In the genomic region with DNA sequence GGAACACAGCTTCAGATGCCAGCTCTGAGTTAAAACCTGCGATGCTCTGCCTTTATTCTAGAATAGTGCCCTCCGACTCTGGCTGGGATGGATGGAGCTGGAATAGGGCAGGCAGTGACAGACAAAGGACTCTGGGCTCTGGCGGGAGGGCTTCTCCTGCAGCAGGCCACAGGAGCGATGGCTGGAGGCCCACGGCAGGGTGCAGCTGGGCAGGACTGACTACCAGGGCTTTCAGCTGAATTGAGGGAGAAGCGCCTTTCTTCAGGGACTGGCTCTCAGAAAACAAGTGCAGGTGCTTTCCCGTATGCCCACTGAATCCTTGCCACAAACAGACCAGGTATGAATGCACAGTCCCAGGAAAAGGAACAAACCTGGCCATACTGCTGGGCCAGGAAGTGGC, we compare ENCODE assay signal across 8 mouse cellular contexts. TPM values are rescaled to one million over a fixed set of nuclear protein-coding genes. Genes with fewer than 3 reads are reported as not detected.
DNase-seq lines count a peak whose midpoint lies in the region; ATAC-seq lines count a peak whose summit lies in the region.

No protein-coding gene starts in this region.

- ATAC-seq in forebrain, embryonic 13.5 days, result peak; percentile 41; the same call in 1 of the 2 replicates
- ATAC-seq in forebrain, embryonic 12.5 days (ENCODE audit: low FRiP score), result no peak
- peak; percentile 38; the same call in 1 of the 2 replicates for ATAC-seq in hindbrain, embryonic 14.5 days (ENCODE audit: low FRiP score)
- peak; percentile 27 for ATAC-seq in midbrain, embryonic 16.5 days
- ATAC-seq in inflammation-experienced regulatory T-cells, adult 6 months, result no peak
- no peak for ATAC-seq in liver, embryonic 11.5 days (replicated peaks; ENCODE audit: low FRiP score)

- H3K9ac ChIP-seq in forebrain, embryonic 13.5 days, result peak overlapping the region; percentile 34; the same call in 1 of the 2 replicates
- H3K9ac ChIP-seq in forebrain, embryonic 12.5 days, result no peak overlapping the region
- no peak overlapping the region for H3K9ac ChIP-seq in hindbrain, embryonic 14.5 days
- peak overlapping the region; percentile 27; the same call in 1 of the 2 replicates for H3K9ac ChIP-seq in midbrain, embryonic 16.5 days (ENCODE audit: low read depth, low read length)
- H3K9ac ChIP-seq in liver, embryonic 11.5 days (ENCODE audit: low read depth, low read length), result no peak overlapping the region

- H3K4me1 ChIP-seq in forebrain, embryonic 13.5 days, result peaks cover 4% of the 10 kb centered on the region
- no peaks in the 10 kb centered on the region for H3K4me1 ChIP-seq in forebrain, embryonic 12.5 days
- no peaks in the 10 kb centered on the region for H3K4me1 ChIP-seq in hindbrain, embryonic 14.5 days (replicated peaks; ENCODE audit: control insufficient read depth, insufficient read depth, low read length)
- H3K4me1 ChIP-seq in midbrain, embryonic 16.5 days (ENCODE audit: control insufficient read depth, insufficient read depth, low read length), result no peaks in the 10 kb centered on the region
- no peaks in the 10 kb centered on the region for H3K4me1 ChIP-seq in liver, embryonic 11.5 days (replicated peaks; ENCODE audit: control insufficient read depth, insufficient read depth, low read length)

- no peak overlapping the region for H3K4me2 ChIP-seq in forebrain, embryonic 13.5 days
- no peak overlapping the region for H3K4me2 ChIP-seq in forebrain, embryonic 12.5 days
- H3K4me2 ChIP-seq in hindbrain, embryonic 14.5 days (replicated peaks), result no peak overlapping the region
- H3K4me2 ChIP-seq in midbrain, embryonic 16.5 days (ENCODE audit: low read length), result no peak overlapping the region
- no peak overlapping the region for H3K4me2 ChIP-seq in liver, embryonic 11.5 days

- peaks cover 89% of the 10 kb centered on the region for H3K36me3 ChIP-seq in forebrain, embryonic 13.5 days (ENCODE audit: poor library complexity, severe bottlenecking)
- H3K36me3 ChIP-seq in forebrain, embryonic 12.5 days (replicated peaks), result peaks cover 92% of the 10 kb centered on the region
- peaks cover 84% of the 10 kb centered on the region for H3K36me3 ChIP-seq in hindbrain, embryonic 14.5 days (replicated peaks; ENCODE audit: control insufficient read depth, insufficient read depth)
- peaks cover 28% of the 10 kb centered on the region for H3K36me3 ChIP-seq in midbrain, embryonic 16.5 days (ENCODE audit: control insufficient read depth, insufficient read depth, low read length)
- H3K36me3 ChIP-seq in liver, embryonic 11.5 days (ENCODE audit: control insufficient read depth, insufficient read depth, low read length), result peaks cover 11% of the 10 kb centered on the region

- intact Hi-C loops in left cerebral cortex, postnatal 4 days (cut with DNase I), result no loop called here
- intact Hi-C loops in left cerebral cortex, postnatal 10 days (cut with DNase I), result loop anchor here (1.0 to 10.0 kb wide), 2 partner anchors 60 to 132 kb away; no protein-coding TSS in a partner anchor

- DNase-seq in left cerebral cortex, postnatal 4 days, result peak; percentile 71
- no peak for DNase-seq in left cerebral cortex, postnatal 10 days (ENCODE audit: extremely low spot score in 1 of 2, low spot score in 2 of 2)
- no peak for DNase-seq in hindbrain, embryonic 14.5 days (ENCODE audit: low spot score)
- no peak for DNase-seq in liver, embryonic 11.5 days (ENCODE audit: low spot score)

- 0 out of 2 replicates have a peak overlapping the region, but pooled peaks have one; percentile 62 for H3K27ac ChIP-seq in forebrain, embryonic 13.5 days
- H3K27ac ChIP-seq in forebrain, embryonic 12.5 days, result no peak overlapping the region
- H3K27ac ChIP-seq in hindbrain, embryonic 14.5 days, result peak overlapping the region; percentile 62; the same call in 1 of the 2 replicates
- peak overlapping the region; percentile 62 for H3K27ac ChIP-seq in midbrain, embryonic 16.5 days (ENCODE audit: low read length)
- no peak overlapping the region for H3K27ac ChIP-seq in liver, embryonic 11.5 days (ENCODE audit: low read depth, low read length)

- H3K9me3 ChIP-seq in forebrain, embryonic 13.5 days (replicated peaks), result no peaks in the 10 kb centered on the region
- no peaks in the 10 kb centered on the region for H3K9me3 ChIP-seq in forebrain, embryonic 12.5 days
- no peaks in the 10 kb centered on the region for H3K9me3 ChIP-seq in hindbrain, embryonic 14.5 days (ENCODE audit: control insufficient read depth, low read length)
- no peaks in the 10 kb centered on the region for H3K9me3 ChIP-seq in midbrain, embryonic 16.5 days (replicated peaks; ENCODE audit: control insufficient read depth, low read length, poor library complexity, severe bottlenecking)
- no peaks in the 10 kb centered on the region for H3K9me3 ChIP-seq in liver, embryonic 11.5 days (ENCODE audit: control insufficient read depth, low read length)

- no peak overlapping the region for H3K4me3 ChIP-seq in forebrain, embryonic 13.5 days
- no peak overlapping the region for H3K4me3 ChIP-seq in forebrain, embryonic 12.5 days (replicated peaks)
- no peak overlapping the region for H3K4me3 ChIP-seq in hindbrain, embryonic 14.5 days (replicated peaks; ENCODE audit: low read length)
- no peak overlapping the region for H3K4me3 ChIP-seq in midbrain, embryonic 16.5 days (ENCODE audit: low read depth, low read length)
- no peak overlapping the region for H3K4me3 ChIP-seq in liver, embryonic 11.5 days (ENCODE audit: low read depth, low read length)

- no peaks in the 10 kb centered on the region for H3K27me3 ChIP-seq in forebrain, embryonic 13.5 days
- H3K27me3 ChIP-seq in forebrain, embryonic 12.5 days, result no peaks in the 10 kb centered on the region
- H3K27me3 ChIP-seq in hindbrain, embryonic 14.5 days (ENCODE audit: control insufficient read depth, insufficient read depth, low read length), result no peaks in the 10 kb centered on the region
- no peaks in the 10 kb centered on the region for H3K27me3 ChIP-seq in midbrain, embryonic 16.5 days (ENCODE audit: control insufficient read depth, insufficient read depth, low read depth, low read length)
- no peaks in the 10 kb centered on the region for H3K27me3 ChIP-seq in liver, embryonic 11.5 days (replicated peaks; ENCODE audit: control insufficient read depth, insufficient read depth, low read length)

- WGBS in forebrain, embryonic 13.5 days, result 88% methylated on average over 7 of the region's 7 CpGs
- 85% methylated on average over 7 of the region's 7 CpGs for WGBS in forebrain, embryonic 12.5 days
- WGBS in hindbrain, embryonic 14.5 days, result 81% methylated on average over 7 of the region's 7 CpGs
- WGBS in midbrain, embryonic 16.5 days, result 79% methylated on average over 7 of the region's 7 CpGs
- WGBS in liver, embryonic 11.5 days, result 95% methylated on average over 7 of the region's 7 CpGs

RNA-seq across cellular contexts. Expression of a gene that starts 13.9 kb away (rescaled TPM):
- polyA plus RNA-seq in forebrain, embryonic 13.5 days (2015; fragmentation: Nextera tagmentation; extraction: Ambion mirVana), result 18.0 and 19.2 TPM in 2 replicates
- 22.8 and 23.1 TPM in 2 replicates for polyA plus RNA-seq in forebrain, embryonic 12.5 days (2016; fragmentation: Nextera tagmentation; extraction: Ambion mirVana)
- total RNA-seq in left cerebral cortex, postnatal 4 days (2021), result 10 to 100 TPM; 86.2 to 89.8 TPM
- 10 to 100 TPM; 55.2 to 64.5 TPM for total RNA-seq in left cerebral cortex, postnatal 10 days (2021)
- polyA plus RNA-seq in hindbrain, embryonic 14.5 days (2014; fragmentation: Nextera tagmentation; extraction: Ambion mirVana), result 26.6 and 27.3 TPM in 2 replicates
- polyA plus RNA-seq in midbrain, embryonic 16.5 days (2015; fragmentation: Nextera tagmentation; extraction: Ambion mirVana), result 20.0 and 24.2 TPM in 2 replicates
- polyA plus RNA-seq in inflammation-experienced regulatory T-cells, adult 6 months (2017; shearing (Covaris generic)), result 1 to 10 TPM in 2 of 3 experiments, under 1 TPM in 1; 0.60 to 1.6 (median 1.6) TPM
- 16.3 and 17.5 TPM in 2 replicates for polyA plus RNA-seq in liver, embryonic 11.5 days (2014; fragmentation: Nextera tagmentation; extraction: Ambion mirVana)

RNA-seq across cellular contexts. Expression of a gene that starts 44.7 kb away (rescaled TPM):
- polyA plus RNA-seq in forebrain, embryonic 13.5 days (2015; fragmentation: Nextera tagmentation; extraction: Ambion mirVana), result 48.4 and 54.8 TPM in 2 replicates
- polyA plus RNA-seq in forebrain, embryonic 12.5 days (2016; fragmentation: Nextera tagmentation; extraction: Ambion mirVana), result 56.8 and 57.3 TPM in 2 replicates
- total RNA-seq in left cerebral cortex, postnatal 4 days (2021), result 10 to 100 TPM; 72.6 to 73.2 TPM
- total RNA-seq in left cerebral cortex, postnatal 10 days (2021), result 10 to 100 TPM; 57.8 to 58.7 TPM
- polyA plus RNA-seq in hindbrain, embryonic 14.5 days (2014; fragmentation: Nextera tagmentation; extraction: Ambion mirVana), result 71.1 and 74.3 TPM in 2 replicates
- polyA plus RNA-seq in midbrain, embryonic 16.5 days (2015; fragmentation: Nextera tagmentation; extraction: Ambion mirVana), result 64.6 and 66.2 TPM in 2 replicates
- polyA plus RNA-seq in inflammation-experienced regulatory T-cells, adult 6 months (2017; shearing (Covaris generic)), result 10 to 100 TPM; 26.1 to 40.4 (median 39.4) TPM
- polyA plus RNA-seq in liver, embryonic 11.5 days (2014; fragmentation: Nextera tagmentation; extraction: Ambion mirVana), result 49.8 and 51.9 TPM in 2 replicates

RNA-seq across cellular contexts. Expression of a gene that starts 44.9 kb away (rescaled TPM):
- polyA plus RNA-seq in forebrain, embryonic 13.5 days (2015; fragmentation: Nextera tagmentation; extraction: Ambion mirVana), result 29.9 and 36.0 TPM in 2 replicates
- polyA plus RNA-seq in forebrain, embryonic 12.5 days (2016; fragmentation: Nextera tagmentation; extraction: Ambion mirVana), result 35.5 and 35.7 TPM in 2 replicates
- total RNA-seq in left cerebral cortex, postnatal 4 days (2021), result 10 to 100 TPM; 23.3 to 24.7 TPM
- 10 to 100 TPM; 14.7 to 18.8 TPM for total RNA-seq in left cerebral cortex, postnatal 10 days (2021)
- 32.0 and 32.7 TPM in 2 replicates for polyA plus RNA-seq in hindbrain, embryonic 14.5 days (2014; fragmentation: Nextera tagmentation; extraction: Ambion mirVana)
- 34.8 and 36.0 TPM in 2 replicates for polyA plus RNA-seq in midbrain, embryonic 16.5 days (2015; fragmentation: Nextera tagmentation; extraction: Ambion mirVana)
- 10 to 100 TPM; 19.0 to 33.2 (median 27.3) TPM for polyA plus RNA-seq in inflammation-experienced regulatory T-cells, adult 6 months (2017; shearing (Covaris generic))
- 17.9 and 23.3 TPM in 2 replicates for polyA plus RNA-seq in liver, embryonic 11.5 days (2014; fragmentation: Nextera tagmentation; extraction: Ambion mirVana)

Comparison
In these comparisons a context has a peak if more than half of its experiments do, and no peak if none do; other contexts are left out.
1. ATAC-seq: peak in forebrain, embryonic 13.5 days (single experiment), hindbrain, embryonic 14.5 days (single experiment) and midbrain, embryonic 16.5 days (single experiment); none in forebrain, embryonic 12.5 days (single experiment), inflammation-experienced regulatory T-cells, adult 6 months (single experiment) and liver, embryonic 11.5 days (single experiment).
2. H3K27ac ChIP-seq: peak in forebrain, embryonic 13.5 days (single experiment), hindbrain, embryonic 14.5 days (single experiment) and midbrain, embryonic 16.5 days (single experiment); none in forebrain, embryonic 12.5 days (single experiment) and liver, embryonic 11.5 days (single experiment).
3. H3K9ac ChIP-seq: peak in forebrain, embryonic 13.5 days (single experiment) and midbrain, embryonic 16.5 days (single experiment); none in forebrain, embryonic 12.5 days (single experiment), hindbrain, embryonic 14.5 days (single experiment) and liver, embryonic 11.5 days (single experiment).